Mouse (Mus musculus) liver, embryonic 14.5 days (tissue): ENCODE results near the gene Poc1a. TPM values are rescaled to one million over a fixed set of nuclear protein-coding genes. Genes with fewer than 3 reads are reported as not detected.

Source experiments
- ATAC-seq: fragments of 200-750 bp; cut with Nextera tagmentation; 2 replicates; pipeline ENCODE4 v1.8.0; 2017; ENCODE audit warnings: moderate number of reproducible peaks, mild to moderate bottlenecking, moderate library complexity; ENCODE audit not compliant: insufficient read depth
- DNase-seq, 3 experiments: peaks; one replicate each; pipeline ENCODE4 v3.0.0-alpha.2; 2012 to 2013; ENCODE audit warnings: low read depth in 3 of 3, low spot score in 3 of 3
- H3K27ac ChIP-seq: fragments of 300-500 bp; sonication (generic); 2 replicates; pipeline ENCODE4 v1.5.1; 2014; ENCODE audit warnings: moderate library complexity, mild to moderate bottlenecking, control low read depth, inconsistent platforms
- H3K27me3 ChIP-seq: fragments of 300-500 bp; sonication (generic); 2 replicates; pipeline ENCODE4 v1.6.1; 2014; ENCODE audit warnings: mild to moderate bottlenecking, low read length, moderate library complexity; ENCODE audit not compliant: control insufficient read depth, insufficient read depth
- H3K36me3 ChIP-seq: fragments of 300-500 bp; sonication (generic); replicated peaks from 2 replicates; pipeline ENCODE4 v1.6.1; 2014; ENCODE audit warnings: low read depth; ENCODE audit not compliant: control insufficient read depth, insufficient read depth
- H3K4me1 ChIP-seq, 2 experiments: fragments of 200-500 bp in 1 of 2; fragments of 300-500 bp in 1 of 2; sonication (generic) in 1 of 2; replicated peaks; 2 replicates each; pipeline ENCODE4 v1.6.1; 2012 to 2014; ENCODE audit warnings: antibody characterized with exemption in 1 of 2, inconsistent platforms in 1 of 2, low read length in 1 of 2; ENCODE audit not compliant: control insufficient read depth in 2 of 2, insufficient read depth in 2 of 2
- H3K4me2 ChIP-seq: fragments of 300-500 bp; sonication (generic); 2 replicates; pipeline ENCODE4 v1.6.1; 2014; ENCODE audit warnings: low read depth, mild to moderate bottlenecking, control low read depth, moderate library complexity
- H3K4me3 ChIP-seq, 2 experiments: fragments of 200-500 bp in 1 of 2; fragments of 300-500 bp in 1 of 2; sonication (generic) in 1 of 2; 2 replicates each; pipeline ENCODE4 v1.5.1; 2012 to 2014; ENCODE audit warnings: low read depth in 2 of 2, low read length in 2 of 2, mild to moderate bottlenecking in 2 of 2, control low read depth in 1 of 2, inconsistent platforms in 1 of 2, moderate library complexity in 1 of 2; ENCODE audit not compliant: insufficient read depth in 1 of 2
- H3K9ac ChIP-seq: fragments of 300-500 bp; sonication (generic); replicated peaks from 2 replicates; pipeline ENCODE4 v1.6.1; 2014; ENCODE audit warnings: mild to moderate bottlenecking, control low read depth, moderate library complexity
- H3K9me3 ChIP-seq: fragments of 300-500 bp; sonication (generic); 2 replicates; pipeline ENCODE4 v1.6.1; 2016; ENCODE audit warnings: low read length, mixed read lengths; ENCODE audit not compliant: control insufficient read depth
- CTCF ChIP-seq: IDR thresholded peaks from 2 replicates; pipeline ENCODE4 v1.5.1; 2016; ENCODE audit warnings: antibody characterized with exemption, low read depth, control low read depth
- EP300 ChIP-seq: IDR thresholded peaks from 2 replicates; pipeline ENCODE4 v1.6.1; 2016; ENCODE audit warnings: antibody characterized with exemption, low read depth
- WGBS: fragments of 180-500 bp; shearing (Covaris S2); extraction: QIAGEN DNeasy Blood & Tissue Kit; methylation state at CpG from one replicate; pipeline ENCODE4 v1.1.7; 2014; ENCODE audit not compliant: insufficient replicate concordance; 5-methylcytosine and 5-hydroxymethylcytosine counted together
- polyA plus RNA-seq, 2 experiments: library from polyadenylated mRNA; depleted of rRNA in 1 of 2; stranded (reverse) in 1 of 2; unstranded in 1 of 2; fragments of >200 nt; fragmentation: Nextera tagmentation in 1 of 2; extraction: Ambion mirVana in 1 of 2; gene quantifications; 2 replicates each; pipeline versions ENCODE4 v1.2.1 to v1.2.3; 2012 to 2014

Gene Poc1a
- polyA plus RNA-seq, 2 experiments = 17.8 to 21.4 TPM

- no peak overlapping the region for H3K4me2 ChIP-seq
- 63% methylated on average over 12 of the region's 12 CpGs for WGBS
- DNase-seq (no peak), ATAC-seq (no peak)
- H3K9ac ChIP-seq = no peak overlapping the region
- H3K27ac ChIP-seq = no peak overlapping the region
- TF ChIP-seq EP300 (no peak), CTCF (no peak)
- no peaks in the 10 kb centered on the region for H3K36me3 ChIP-seq
- no peaks in the 10 kb centered on the region; the same call in 1 of the 2 replicates for H3K27me3 ChIP-seq
- peaks cover 4 to 6% of the 10 kb centered on the region in 2 experiments; a peak in 3 of 4 replicates for H3K4me1 ChIP-seq
- H3K9me3 ChIP-seq = no peaks in the 10 kb centered on the region
- H3K4me3 ChIP-seq = no peak overlapping the region
Measured at GRCm38 (mm10) chr9:106386181-106386864, 105.5 kb downstream of the Poc1a start.

GRCm38 (mm10) chr9:106392828-106393527 lies 112.1 kb downstream of the Poc1a start:
- H3K4me3 ChIP-seq = no peak overlapping the region
- H3K4me1 ChIP-seq = peaks cover 6 to 18% of the 10 kb centered on the region in 2 experiments
- no peak overlapping the region for H3K27ac ChIP-seq
- no peaks in the 10 kb centered on the region for H3K9me3 ChIP-seq
- no peak for DNase-seq
- 66% methylated on average over 11 of the region's 11 CpGs for WGBS
- TF ChIP-seq CTCF (no peak), EP300 (no peak)
- no peak overlapping the region for H3K4me2 ChIP-seq
- ATAC-seq = no peak
- no peak overlapping the region for H3K9ac ChIP-seq
- H3K27me3 ChIP-seq = no peaks in the 10 kb centered on the region
- no peaks in the 10 kb centered on the region for H3K36me3 ChIP-seq

- ATAC-seq (no peak), DNase-seq (no peak)
- WGBS = 52% methylated on average over 8 of the region's 8 CpGs
- H3K27me3 ChIP-seq = no peaks in the 10 kb centered on the region
- H3K4me3 ChIP-seq = no peak overlapping the region
- no peaks in the 10 kb centered on the region for H3K9me3 ChIP-seq
- H3K27ac ChIP-seq = no peak overlapping the region
- no peak overlapping the region for H3K9ac ChIP-seq
- H3K4me2 ChIP-seq = no peak overlapping the region
- peaks cover 9 to 22% of the 10 kb centered on the region in 2 experiments for H3K4me1 ChIP-seq
- H3K36me3 ChIP-seq = no peaks in the 10 kb centered on the region
- TF ChIP-seq EP300 (no peak), CTCF (no peak)
Measured at GRCm38 (mm10) chr9:106393548-106393947, 112.7 kb downstream of the Poc1a start.

- Histone ChIP-seq H3K36me3 (no peaks in the 10 kb centered on the region), H3K27me3 (no peaks in the 10 kb centered on the region), H3K9me3 (no peaks in the 10 kb centered on the region), H3K4me1 (peaks cover 21 to 35% of the 10 kb centered on the region in 2 experiments), H3K4me2 (no peak overlapping the region), H3K9ac (no peak overlapping the region), H3K4me3 (no peak overlapping the region), H3K27ac (no peak overlapping the region)
- 64% methylated on average over 11 of the region's 11 CpGs for WGBS
- no peak for TF ChIP-seq EP300
- peak; percentile 39 for TF ChIP-seq CTCF
- DNase-seq (no peak), ATAC-seq (no peak)
Measured at GRCm38 (mm10) chr9:106394649-106395602, 114.1 kb downstream of the Poc1a start.
